Mouse (Mus musculus) heart, embryonic 11.5 days (tissue): ENCODE data around the gene Lsm2. TPM values are rescaled to one million over a fixed set of nuclear protein-coding genes. Genes with fewer than 3 reads are reported as not detected.
"Not testable (repeated sequence)": the region's sequence is repeated elsewhere in the genome, so short reads cannot be mapped to it uniquely, and the experiment has no call there.

Source experiments
- ATAC-seq: fragments of 200-750 bp; cut with Nextera tagmentation; replicated peaks from 2 replicates; pipeline ENCODE4 v1.8.0; 2017; ENCODE audit warnings: moderate library complexity; ENCODE audit not compliant: insufficient number of reproducible peaks, low FRiP score, low TSS enrichment
- H3K27ac ChIP-seq: fragments of 300-500 bp; sonication (generic); 2 replicates; pipeline ENCODE4 v1.5.1; 2014; ENCODE audit warnings: mild to moderate bottlenecking, low read depth, low read length
- H3K27me3 ChIP-seq: fragments of 300-500 bp; sonication (generic); 2 replicates; pipeline ENCODE4 v1.6.1; 2014; ENCODE audit warnings: mild to moderate bottlenecking, low read length, mixed read lengths; ENCODE audit not compliant: control insufficient read depth, insufficient read depth
- H3K36me3 ChIP-seq: fragments of 300-500 bp; sonication (generic); 2 replicates; pipeline ENCODE4 v1.6.1; 2014; ENCODE audit warnings: mild to moderate bottlenecking, low read length, moderate library complexity, mixed read lengths; ENCODE audit not compliant: control insufficient read depth, insufficient read depth
- H3K4me1 ChIP-seq: fragments of 300-500 bp; sonication (generic); 2 replicates; pipeline ENCODE4 v1.6.1; 2014; ENCODE audit warnings: low read length; ENCODE audit not compliant: control insufficient read depth, insufficient read depth
- H3K4me2 ChIP-seq: fragments of 300-500 bp; sonication (generic); 2 replicates; pipeline ENCODE4 v1.6.1; 2014; ENCODE audit warnings: mild to moderate bottlenecking, moderate library complexity
- H3K4me3 ChIP-seq: fragments of 300-500 bp; sonication (generic); 2 replicates; pipeline ENCODE4 v1.5.1; 2014; ENCODE audit warnings: low read depth, low read length
- H3K9ac ChIP-seq: fragments of 300-500 bp; sonication (generic); 2 replicates; pipeline ENCODE4 v1.6.1; 2014; ENCODE audit warnings: mild to moderate bottlenecking, low read depth, low read length, moderate library complexity
- H3K9me3 ChIP-seq: fragments of 300-500 bp; sonication (generic); replicated peaks from 2 replicates; pipeline ENCODE4 v1.6.1; 2016; ENCODE audit warnings: low read length; ENCODE audit not compliant: control insufficient read depth
- WGBS: fragments of 180-500 bp; shearing (Covaris S2); extraction: QIAGEN DNeasy Blood & Tissue Kit; methylation state at CpG from one replicate; pipeline ENCODE4 v1.1.7; 2014; ENCODE audit not compliant: insufficient replicate concordance; 5-methylcytosine and 5-hydroxymethylcytosine counted together
- polyA plus RNA-seq: library from polyadenylated mRNA; unstranded; fragments of >200 nt; fragmentation: Nextera tagmentation; extraction: Ambion mirVana; gene quantifications from 2 replicates; pipeline ENCODE4 v1.2.1, GENCODE M21; 2014

Lsm2 gene
- polyA plus RNA-seq, 1 experiment from 2014 or later: 169 TPM

GRCm38 (mm10) chr17:35032323-35032870, 50.7 kb downstream of the Lsm2 start:
- Histone ChIP-seq H3K27me3 (no peaks in the 10 kb centered on the region), H3K9me3 (no peaks in the 10 kb centered on the region), H3K4me1 (peaks cover 9% of the 10 kb centered on the region), H3K36me3 (no peaks in the 10 kb centered on the region), H3K4me3 (no peak overlapping the region), H3K27ac (no peak overlapping the region), H3K4me2 (no peak overlapping the region), H3K9ac (no peak overlapping the region)
- ATAC-seq: no peak
- 60% methylated on average over 8 of the region's 8 CpGs for WGBS

DNA sequence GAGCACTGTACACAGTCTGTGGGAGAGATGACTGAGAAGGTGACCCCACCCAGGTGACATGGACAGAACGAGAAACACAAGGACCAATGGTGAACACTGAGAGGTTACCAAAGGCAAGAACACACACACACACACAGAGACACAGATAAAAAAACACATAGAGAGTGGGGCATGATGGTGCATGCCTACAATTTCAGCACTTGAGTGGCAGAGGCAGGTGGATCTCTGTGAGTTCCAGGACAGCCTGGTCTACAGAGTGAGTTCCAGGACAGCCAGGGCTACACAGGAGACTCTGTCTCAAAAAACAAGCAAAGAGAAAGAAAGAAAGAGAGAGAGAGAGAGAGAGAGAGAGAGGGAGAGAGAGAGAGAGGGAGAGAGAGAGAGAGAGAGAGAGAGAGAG, 52.0 kb downstream of the Lsm2 start:
- H3K9me3 ChIP-seq, H3K9ac ChIP-seq, ATAC-seq, H3K36me3 ChIP-seq, H3K4me2 ChIP-seq, H3K27me3 ChIP-seq, H3K4me1 ChIP-seq, H3K27ac ChIP-seq, H3K4me3 ChIP-seq: not testable (repeated sequence)
- WGBS: 68% methylated on average over 1 of the region's 1 CpGs

- no peak overlapping the region for H3K4me2 ChIP-seq
- WGBS: 68% methylated on average over 6 of the region's 6 CpGs
- no peak overlapping the region for H3K9ac ChIP-seq
- no peak for ATAC-seq
- no peaks in the 10 kb centered on the region for H3K36me3 ChIP-seq
- H3K27ac ChIP-seq: no peak overlapping the region
- no peaks in the 10 kb centered on the region for H3K27me3 ChIP-seq
- H3K9me3 ChIP-seq: no peaks in the 10 kb centered on the region
- no peaks in the 10 kb centered on the region; the same call in 1 of the 2 replicates for H3K4me1 ChIP-seq
- H3K4me3 ChIP-seq: no peak overlapping the region
Observed at GRCm38 (mm10) chr17:35034896-35035295, 53.2 kb downstream of the Lsm2 start.

Other genes starting within 250 kb of the Lsm2 start
- gene C4b, start 238.0 kb upstream of the Lsm2 start, polyA plus RNA-seq: not detected in 2 replicates
- not detected in 2 replicates for gene Cyp21a1, start 177.3 kb upstream of the Lsm2 start, polyA plus RNA-seq
- 15.7 and 17.8 TPM in 2 replicates for gene Stk19, start 144.9 kb upstream of the Lsm2 start, polyA plus RNA-seq
- 37.3 and 38.7 TPM in 2 replicates for gene Dxo, start 144.8 kb upstream of the Lsm2 start, polyA plus RNA-seq
- 24.3 and 30.3 TPM in 2 replicates for gene Skiv2l, start 131.7 kb upstream of the Lsm2 start, polyA plus RNA-seq
- gene Nelfe, start 131.5 kb upstream of the Lsm2 start, polyA plus RNA-seq: 89.9 and 96.8 TPM in 2 replicates
- 0.65 and 2.5 TPM in 2 replicates for gene Cfb, start 119.3 kb upstream of the Lsm2 start, polyA plus RNA-seq
- gene Zbtb12, start 102.4 kb upstream of the Lsm2 start, polyA plus RNA-seq: 0.52 and 0.59 TPM in 2 replicates
- gene Gm20547, start 99.8 kb upstream of the Lsm2 start, polyA plus RNA-seq: not detected in 2 replicates
- 0.70 and 0.94 TPM in 2 replicates for gene C2, start 83.6 kb upstream of the Lsm2 start, polyA plus RNA-seq
- 32.4 and 42.3 TPM in 2 replicates for gene Ehmt2, start 83.4 kb upstream of the Lsm2 start, polyA plus RNA-seq
- gene Slc44a4, start 67.4 kb upstream of the Lsm2 start, polyA plus RNA-seq: 0.10 and 0.13 TPM in 2 replicates
- 16.0 and 16.6 TPM in 2 replicates for gene Neu1, start 50.6 kb upstream of the Lsm2 start, polyA plus RNA-seq
- gene Hspa1b, start 22.6 kb upstream of the Lsm2 start, polyA plus RNA-seq: 0.48 and 0.50 TPM in 2 replicates
- gene Gm20481, start 11.9 kb upstream of the Lsm2 start, polyA plus RNA-seq: not detected in 2 replicates
- gene Hspa1a, start 9.7 kb upstream of the Lsm2 start, polyA plus RNA-seq: 1.9 and 2.5 TPM in 2 replicates
- 1.7 and 4.0 TPM in 2 replicates for gene Hspa1l, start 9.2 kb upstream of the Lsm2 start, polyA plus RNA-seq
- gene Vars, start 19.1 kb downstream of the Lsm2 start, polyA plus RNA-seq: 55.7 and 59.7 TPM in 2 replicates
- gene Vwa7, start 34.7 kb downstream of the Lsm2 start, polyA plus RNA-seq: 0.20 and 0.27 TPM in 2 replicates
- 1.8 and 2.1 TPM in 2 replicates for gene Sapcd1, start 46.2 kb downstream of the Lsm2 start, polyA plus RNA-seq
- 4.4 and 4.6 TPM in 2 replicates for gene Msh5, start 64.9 kb downstream of the Lsm2 start, polyA plus RNA-seq
- 86.4 and 228 TPM in 2 replicates for gene Clic1, start 68.1 kb downstream of the Lsm2 start, polyA plus RNA-seq
- 213 and 217 TPM in 2 replicates for gene Ddah2, start 77.2 kb downstream of the Lsm2 start, polyA plus RNA-seq
- gene Ly6g6c, start 83.5 kb downstream of the Lsm2 start, polyA plus RNA-seq: not detected in 2 replicates
- gene Mpig6b, start 84.3 kb downstream of the Lsm2 start, polyA plus RNA-seq: 1.4 and 1.8 TPM in 2 replicates
- gene Ly6g6e, start 95.0 kb downstream of the Lsm2 start, polyA plus RNA-seq: 0.42 TPM in 1 of 2 replicates, not detected in the other
- gene Ly6g6d, start 96.2 kb downstream of the Lsm2 start, polyA plus RNA-seq: 2.0 and 2.2 TPM in 2 replicates
- 1.8 TPM in 2 replicates for gene Ly6g6f, start 103.7 kb downstream of the Lsm2 start, polyA plus RNA-seq
- 47.4 and 51.2 TPM in 2 replicates for gene Abhd16a, start 107.4 kb downstream of the Lsm2 start, polyA plus RNA-seq
- gene Ly6g5c, start 126.4 kb downstream of the Lsm2 start, polyA plus RNA-seq: not detected in 2 replicates
- gene Ly6g5b, start 133.6 kb downstream of the Lsm2 start, polyA plus RNA-seq: 0.36 and 0.56 TPM in 2 replicates
- 15.7 and 17.2 TPM in 2 replicates for gene Gpank1, start 139.6 kb downstream of the Lsm2 start, polyA plus RNA-seq
- 221 and 222 TPM in 2 replicates for gene Csnk2b, start 140.2 kb downstream of the Lsm2 start, polyA plus RNA-seq
- gene D17H6S53E, start 144.5 kb downstream of the Lsm2 start, polyA plus RNA-seq: 8.4 and 10.8 TPM in 2 replicates
- gene Apom, start 150.2 kb downstream of the Lsm2 start, polyA plus RNA-seq: 2.3 and 12.9 TPM in 2 replicates
- 72.5 and 77.4 TPM in 2 replicates for gene Bag6, start 153.3 kb downstream of the Lsm2 start, polyA plus RNA-seq
- 128 and 163 TPM in 2 replicates for gene Prrc2a, start 183.0 kb downstream of the Lsm2 start, polyA plus RNA-seq
- 2.7 and 4.2 TPM in 2 replicates for gene Aif1, start 194.2 kb downstream of the Lsm2 start, polyA plus RNA-seq
- gene Lst1, start 206.6 kb downstream of the Lsm2 start, polyA plus RNA-seq: 4.9 and 5.0 TPM in 2 replicates
- gene Ltb, start 212.6 kb downstream of the Lsm2 start, polyA plus RNA-seq: 0.42 TPM in 1 of 2 replicates, not detected in the other
- not detected in 2 replicates for gene Tnf, start 220.1 kb downstream of the Lsm2 start, polyA plus RNA-seq
- gene Lta, start 223.5 kb downstream of the Lsm2 start, polyA plus RNA-seq: not detected in 2 replicates
- 0.44 TPM in 1 of 2 replicates, not detected in the other for gene Gm16181, start 239.0 kb downstream of the Lsm2 start, polyA plus RNA-seq